Mouse (Mus musculus): ENCODE measurements around the gene Gabrr3. TPM values are rescaled to one million over a fixed set of nuclear protein-coding genes. Genes with fewer than 3 reads are reported as not detected.

Gene Gabrr3
- total RNA-seq, 1 experiment from 2014 or later = not detected

DNA sequence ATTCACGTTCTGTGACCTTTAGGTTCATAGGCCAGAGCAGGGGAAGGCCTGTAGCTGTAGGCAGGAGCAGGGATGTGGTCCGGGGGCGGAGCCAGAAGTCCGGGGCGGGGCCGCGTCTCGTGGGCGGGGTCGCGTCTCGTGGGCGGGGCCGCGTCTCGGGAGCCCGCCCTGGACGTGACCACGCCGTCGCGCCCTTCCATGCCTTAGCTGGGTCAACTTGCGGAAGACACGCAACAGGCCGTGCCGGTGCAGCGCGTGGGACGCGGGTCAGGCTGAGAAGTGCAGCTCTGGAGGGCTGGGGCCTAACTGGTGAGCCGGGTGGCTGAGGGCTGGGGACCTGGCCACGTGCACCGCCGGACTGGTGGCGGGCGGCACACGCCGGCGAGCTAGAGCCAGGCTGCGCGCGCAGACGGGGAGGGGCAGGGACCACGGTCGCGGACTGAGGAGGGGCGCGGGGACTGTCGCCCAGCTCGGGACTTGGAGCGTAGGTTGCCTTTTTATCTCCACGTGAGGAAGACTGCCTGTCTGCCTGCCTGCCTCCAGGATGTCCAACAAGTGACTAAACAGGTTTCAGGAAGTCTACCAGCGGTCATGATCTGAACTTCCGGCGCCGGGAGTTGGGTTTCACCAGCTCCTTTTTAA, 64.6 kb downstream of the Gabrr3 start, which contains the start of gene Riox2:
Gene Riox2 (plus strand): TSS at position 139 of the 642 bp plus-strand sequence.
- DNase-seq = peak; percentile 85

DNA sequence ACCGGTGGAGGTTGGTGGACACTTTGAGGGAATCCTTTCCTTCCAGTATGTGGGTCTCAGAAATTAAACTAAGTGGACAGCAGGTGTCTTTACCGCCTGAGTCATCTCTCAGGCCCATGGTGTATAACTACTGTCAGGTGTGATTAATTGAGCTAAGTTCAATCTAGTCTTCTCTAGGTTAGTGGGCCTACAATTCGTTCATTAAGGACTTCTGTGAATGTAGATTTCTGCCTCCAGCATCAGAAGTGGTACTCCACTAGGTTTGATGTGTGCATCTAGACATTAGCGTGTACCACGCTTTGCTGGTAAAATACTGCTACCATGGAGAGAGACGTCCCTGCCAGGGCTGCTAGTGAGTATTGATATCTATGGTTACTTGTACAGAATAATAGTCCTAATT, 65.4 kb downstream of the Gabrr3 start:
- no peak for DNase-seq

DNA sequence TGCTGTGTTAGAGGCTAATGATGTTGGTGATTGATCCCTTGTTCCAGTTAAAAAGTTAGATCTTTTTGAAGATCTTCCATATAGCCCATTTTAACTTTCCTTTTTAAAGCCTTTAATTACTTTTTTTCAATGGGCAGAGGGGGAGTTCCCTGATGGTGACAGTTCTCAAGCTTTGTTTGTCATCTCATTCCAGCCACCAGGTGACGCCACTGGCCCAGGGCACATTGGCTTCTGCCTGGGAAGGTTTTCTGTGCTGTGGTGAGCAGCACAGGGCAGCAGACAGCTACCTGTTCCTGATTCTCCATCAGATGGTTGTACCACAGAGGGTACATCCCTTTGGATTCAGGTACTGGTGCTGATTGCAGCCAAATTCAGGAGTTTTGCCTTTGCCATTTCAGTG, 67.7 kb downstream of the Gabrr3 start:
- peak; percentile 70 for DNase-seq

DNA sequence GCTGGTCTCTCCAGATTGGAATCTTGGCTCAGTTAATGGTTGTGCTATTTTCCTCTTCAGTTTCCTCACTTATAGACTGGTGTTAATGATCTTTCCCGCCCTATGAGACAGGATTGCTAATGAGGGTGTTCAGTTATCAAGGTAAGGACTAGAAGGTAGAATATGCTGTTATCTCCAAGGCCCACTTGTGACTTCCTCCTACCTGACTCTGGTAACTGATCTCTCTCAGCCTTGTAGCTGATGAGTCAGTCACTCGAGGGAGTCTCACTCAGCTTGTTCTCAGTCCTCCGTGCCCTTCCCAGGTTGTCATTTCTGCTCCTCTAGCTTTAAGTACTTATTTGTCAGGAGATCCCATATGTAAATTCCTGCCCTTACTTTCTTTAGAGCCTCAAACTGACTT, 70.8 kb downstream of the Gabrr3 start:
- DNase-seq = no peak

DNA sequence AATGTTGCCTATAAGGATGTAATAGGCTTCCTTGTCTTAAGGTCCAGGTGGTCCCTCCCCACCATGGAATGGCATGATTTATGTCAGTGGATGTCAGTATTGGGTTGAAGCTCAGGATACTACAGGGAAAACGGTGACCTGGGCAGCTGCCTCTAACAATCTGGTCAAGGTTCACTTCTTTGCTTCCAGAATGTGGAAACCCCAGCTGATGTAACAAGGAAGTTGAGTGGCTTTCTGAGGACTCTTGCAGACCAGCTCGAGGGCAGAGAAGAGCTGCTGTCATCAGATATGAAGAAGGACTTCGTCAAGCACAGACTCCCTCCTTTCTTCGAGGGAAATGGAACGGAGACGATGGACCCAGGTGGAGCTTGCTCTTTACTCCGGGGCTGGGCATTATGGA, 80.1 kb downstream of the Gabrr3 start:
- no peak for DNase-seq

DNA sequence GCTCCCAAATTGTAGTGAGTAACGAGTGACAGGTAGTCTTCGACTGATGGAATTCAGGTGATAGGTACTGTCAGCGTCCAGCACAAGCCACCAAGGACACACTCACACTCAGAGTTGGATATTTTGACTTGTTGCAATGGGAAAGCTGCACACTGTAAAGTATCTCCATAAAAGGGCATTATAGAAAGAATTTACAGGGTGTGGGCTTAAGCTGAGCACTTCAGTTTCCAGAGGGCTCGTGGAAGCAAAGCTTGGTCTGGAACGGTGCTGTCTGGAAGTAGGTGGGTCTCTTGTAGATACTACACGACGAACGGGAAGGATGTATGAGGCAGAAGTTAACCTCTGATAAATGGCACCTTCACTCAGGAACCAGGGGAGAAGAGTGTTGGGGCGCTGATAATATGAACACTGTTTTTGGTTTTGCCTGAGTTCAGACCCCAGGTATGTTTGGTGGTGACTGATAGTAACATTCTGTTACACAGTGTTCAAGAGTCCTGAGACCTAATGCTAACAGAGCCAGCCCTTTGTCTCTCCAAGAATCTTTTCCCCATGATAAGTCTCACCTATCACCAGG, 80.9 kb downstream of the Gabrr3 start:
- no peak for DNase-seq

DNA sequence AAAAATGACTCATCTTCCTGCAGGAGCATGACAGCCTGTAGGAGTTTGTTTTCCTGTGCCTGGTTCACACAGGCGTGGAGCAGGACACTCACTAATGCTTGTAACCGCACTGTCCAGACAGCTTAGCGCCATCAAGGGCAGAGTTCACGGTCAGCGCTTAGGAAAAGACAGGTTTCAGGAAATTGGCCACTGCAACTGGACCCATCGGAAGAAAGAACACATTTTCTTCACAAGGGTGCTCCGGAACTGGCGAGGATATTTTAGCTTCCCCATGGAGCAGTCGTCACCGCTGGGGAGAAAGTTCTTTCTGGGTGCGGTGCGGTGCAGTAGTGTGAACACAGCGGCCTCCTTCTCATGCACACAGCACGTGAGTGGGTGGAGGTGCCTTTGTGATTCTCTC, 86.1 kb downstream of the Gabrr3 start:
- peak; percentile 18 for DNase-seq

DNA sequence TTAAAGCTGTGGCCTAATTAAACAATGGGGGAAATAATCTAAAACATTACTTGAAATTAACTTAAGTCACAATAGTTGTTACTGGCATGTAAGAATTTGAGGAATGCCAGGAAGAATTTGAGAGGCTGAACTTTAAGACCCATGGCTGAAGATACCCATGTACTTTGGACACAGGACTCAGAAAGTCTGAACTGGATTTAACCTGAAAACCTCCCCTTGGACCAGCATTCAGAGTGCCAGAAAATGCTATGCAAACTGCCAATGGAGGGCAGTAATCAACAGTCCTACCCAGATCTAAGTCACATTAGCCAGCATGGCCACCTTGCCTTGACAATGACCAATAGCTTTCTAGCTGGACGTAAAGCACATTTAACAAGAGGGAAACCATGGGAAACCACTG, 90.8 kb downstream of the Gabrr3 start:
- DNase-seq = no peak

DNA sequence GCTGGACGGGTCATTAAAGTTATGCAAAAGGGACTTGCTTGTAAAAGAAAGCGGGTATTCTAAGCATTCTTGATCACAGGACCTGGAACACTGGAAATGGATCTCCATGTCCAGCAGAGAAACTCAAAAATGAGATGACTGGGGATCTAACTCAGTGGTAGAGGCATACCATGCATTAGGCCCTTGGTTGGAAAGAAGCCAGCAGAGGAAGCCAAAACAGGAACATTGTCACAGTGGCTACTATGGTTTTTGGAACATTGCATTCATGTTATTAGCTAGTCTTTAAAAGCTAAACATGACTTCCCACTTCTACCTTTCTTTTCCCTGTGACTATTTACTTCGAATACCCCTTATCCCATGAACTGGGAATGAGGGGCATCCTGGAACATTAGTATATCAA, 92.0 kb downstream of the Gabrr3 start:
- no peak for DNase-seq

DNA sequence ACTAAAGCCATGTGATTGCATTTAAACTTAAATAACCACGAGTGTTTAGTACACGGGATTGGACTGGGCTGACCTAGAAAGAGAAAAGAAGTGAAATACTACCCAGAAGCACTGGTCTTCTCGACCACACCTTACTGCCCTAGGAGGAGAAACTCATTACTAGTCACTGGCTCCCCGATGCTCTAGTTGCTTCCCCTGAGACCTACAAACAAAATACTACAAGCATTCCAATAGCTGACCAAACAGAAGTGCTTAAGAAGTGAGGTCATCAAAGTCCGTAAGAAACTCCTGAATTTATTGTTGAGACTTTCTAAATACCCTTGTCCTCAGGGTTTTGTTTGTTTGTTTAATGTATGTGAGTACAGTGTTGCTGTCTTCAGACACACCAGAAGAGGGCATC, 102.7 kb downstream of the Gabrr3 start:
- DNase-seq = no peak

Other genes starting within 250 kb of the Gabrr3 start
- gene Olfr196, start 236.9 kb upstream of the Gabrr3 start, total RNA-seq (2021) = not detected in 2 replicates
- not detected in 2 replicates for gene Olfr198, start 203.8 kb upstream of the Gabrr3 start, total RNA-seq (2021)
- not detected in 2 replicates for gene Olfr199, start 187.6 kb upstream of the Gabrr3 start, total RNA-seq (2021)
- not detected in 2 replicates for gene Olfr201, start 134.7 kb upstream of the Gabrr3 start, total RNA-seq (2021)
- not detected in 2 replicates for gene Olfr202, start 120.5 kb upstream of the Gabrr3 start, total RNA-seq (2021)
- not detected in 2 replicates for gene Olfr203, start 108.5 kb upstream of the Gabrr3 start, total RNA-seq (2021)
- not detected in 2 replicates for gene Olfr204, start 89.1 kb upstream of the Gabrr3 start, total RNA-seq (2021)
- gene Olfr205, start 76.2 kb upstream of the Gabrr3 start, total RNA-seq (2021) = not detected in 2 replicates
- not detected in 2 replicates for gene Olfr206, start 58.1 kb upstream of the Gabrr3 start, total RNA-seq (2021)
- not detected in 2 replicates for gene Olfr209, start 43.3 kb upstream of the Gabrr3 start, total RNA-seq (2021)
- gene Riox2, start 64.4 kb downstream of the Gabrr3 start, total RNA-seq (2021) = 25.6 and 28.2 TPM in 2 replicates
- 12.8 and 13.8 TPM in 2 replicates for gene Crybg3, start 193.6 kb downstream of the Gabrr3 start, total RNA-seq (2021)
- gene Arl6, start 232.1 kb downstream of the Gabrr3 start, total RNA-seq (2021) = 5.8 and 7.9 TPM in 2 replicates

All from adrenal gland, postnatal 25 days (tissue).